Mouse (Mus musculus): ENCODE measurements at regions not wholly inside any gene's neighbourhood (a gene's known extent, or its start where the extent isn't known, plus 50 kb on each side); places are given as distances from the start of the nearest gene placed in this dataset.
"Not testable (repeated sequence)": the region's sequence is repeated elsewhere in the genome, so short reads cannot be mapped to it uniquely, and the experiment has no call there.

GRCm38 (mm10) chr16:86210547-86210946, 308.9 kb upstream of the Adamts5 start:
- no peak for TF ChIP-seq EP300 (IDR thresholded peaks at IDR 0.05; ENCODE audit: insufficient read depth, low read depth, low read length)
- TF ChIP-seq CTCF (IDR thresholded peaks at IDR 0.05) = no peak
- TF ChIP-seq POLR2A (IDR thresholded peaks at IDR 0.05; ENCODE audit: insufficient read depth, low read depth, low read length) = no peak
- Histone ChIP-seq H3K4me1 (ENCODE audit: control insufficient read depth, insufficient read depth, low read length) (no peaks in the 10 kb centered on the region), H3K9ac (ENCODE audit: low read depth, low read length) (no peak overlapping the region), H3K4me3 (no peak overlapping the region), H3K36me3 (ENCODE audit: control insufficient read depth, insufficient read depth, low read length) (no peaks in the 10 kb centered on the region), H3K27me3 (ENCODE audit: control insufficient read depth, insufficient read depth, low read length) (no peaks in the 10 kb centered on the region), H3K79me2 (replicated peaks; ENCODE audit: control insufficient read depth, insufficient read depth, low read length) (no peaks in the 10 kb centered on the region), H3K27ac (no peak overlapping the region)
- no peak for DNase-seq
- intact Hi-C loops (cut with DNase I) = no loop called here

DNA sequence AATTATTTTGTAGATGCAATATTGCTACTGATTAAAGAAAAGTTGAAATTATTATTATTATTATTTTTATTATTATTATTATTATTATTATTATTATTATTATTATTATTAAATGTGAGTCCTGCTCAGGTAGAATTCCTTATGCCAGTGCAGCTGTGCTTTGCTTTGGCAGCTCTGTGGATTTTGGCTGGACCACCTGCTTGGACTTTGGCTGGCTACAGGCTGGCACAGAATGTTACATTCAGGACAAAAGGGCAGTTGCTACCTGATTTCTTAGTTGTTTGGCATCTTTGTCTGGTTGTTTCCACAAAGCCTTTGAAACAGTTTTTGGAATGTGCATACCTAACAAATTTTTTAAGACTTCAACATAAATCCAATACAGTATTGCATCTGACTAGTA, 307.7 kb upstream of the Adamts5 start:
- TF ChIP-seq EP300 (IDR thresholded peaks at IDR 0.05; ENCODE audit: insufficient read depth, low read depth, low read length) (no peak), POLR2A (IDR thresholded peaks at IDR 0.05; ENCODE audit: insufficient read depth, low read depth, low read length) (no peak), CTCF (IDR thresholded peaks at IDR 0.05) (no peak)
- H3K36me3 ChIP-seq (ENCODE audit: control insufficient read depth, insufficient read depth, low read length) = no peaks in the 10 kb centered on the region
- no peaks in the 10 kb centered on the region for H3K4me1 ChIP-seq (ENCODE audit: control insufficient read depth, insufficient read depth, low read length)
- H3K79me2 ChIP-seq (replicated peaks; ENCODE audit: control insufficient read depth, insufficient read depth, low read length) = no peaks in the 10 kb centered on the region
- DNase-seq = no peak
- intact Hi-C loops (cut with DNase I) = no loop called here
- H3K27me3 ChIP-seq (ENCODE audit: control insufficient read depth, insufficient read depth, low read length) = no peaks in the 10 kb centered on the region
- H3K4me3 ChIP-seq = no peak overlapping the region
- no peak overlapping the region for H3K27ac ChIP-seq
- no peak overlapping the region for H3K9ac ChIP-seq (ENCODE audit: low read depth, low read length)

GRCm38 (mm10) chr16:86189874-86190273, 288.2 kb upstream of the Adamts5 start:
- no peaks in the 10 kb centered on the region for H3K4me1 ChIP-seq (ENCODE audit: control insufficient read depth, insufficient read depth, low read length)
- H3K4me3 ChIP-seq = no peak overlapping the region
- intact Hi-C loops (cut with DNase I) = no loop called here
- no peak for DNase-seq
- 84% methylated on average over 1 of the region's 1 CpGs for WGBS
- no peak overlapping the region for H3K27ac ChIP-seq
- no peak overlapping the region for H3K9ac ChIP-seq (ENCODE audit: low read depth, low read length)
- no peaks in the 10 kb centered on the region for H3K79me2 ChIP-seq (replicated peaks; ENCODE audit: control insufficient read depth, insufficient read depth, low read length)
- H3K36me3 ChIP-seq (ENCODE audit: control insufficient read depth, insufficient read depth, low read length) = no peaks in the 10 kb centered on the region
- no peaks in the 10 kb centered on the region for H3K27me3 ChIP-seq (ENCODE audit: control insufficient read depth, insufficient read depth, low read length)
- TF ChIP-seq CTCF (IDR thresholded peaks at IDR 0.05) (no peak), POLR2A (IDR thresholded peaks at IDR 0.05; ENCODE audit: insufficient read depth, low read depth, low read length) (no peak), EP300 (IDR thresholded peaks at IDR 0.05; ENCODE audit: insufficient read depth, low read depth, low read length) (no peak)

DNA sequence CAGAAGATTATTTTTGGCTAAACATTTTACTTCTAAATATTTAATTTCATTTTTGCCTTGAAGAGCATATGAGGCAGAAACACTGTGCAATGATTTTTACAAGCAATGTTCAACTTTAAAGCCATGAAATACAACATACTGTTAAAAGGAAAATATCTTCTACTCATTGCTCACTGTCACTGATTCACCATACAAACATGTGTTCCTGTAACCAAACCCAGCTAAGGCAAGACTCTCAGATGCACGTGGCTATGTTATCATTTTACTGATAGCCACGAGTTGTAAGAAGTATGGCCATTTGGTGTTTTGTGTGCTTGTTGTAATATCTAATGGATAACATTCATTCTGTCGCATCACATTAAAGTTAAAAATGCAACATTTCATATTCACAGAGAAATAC, 287.3 kb upstream of the Adamts5 start:
- H3K4me1 ChIP-seq (ENCODE audit: control insufficient read depth, insufficient read depth, low read length) = no peaks in the 10 kb centered on the region
- H3K27ac ChIP-seq = no peak overlapping the region
- no peak overlapping the region for H3K9ac ChIP-seq (ENCODE audit: low read depth, low read length)
- TF ChIP-seq POLR2A (IDR thresholded peaks at IDR 0.05; ENCODE audit: insufficient read depth, low read depth, low read length) (no peak), EP300 (IDR thresholded peaks at IDR 0.05; ENCODE audit: insufficient read depth, low read depth, low read length) (no peak), CTCF (IDR thresholded peaks at IDR 0.05) (no peak)
- DNase-seq = no peak
- no peaks in the 10 kb centered on the region for H3K27me3 ChIP-seq (ENCODE audit: control insufficient read depth, insufficient read depth, low read length)
- intact Hi-C loops (cut with DNase I) = no loop called here
- H3K79me2 ChIP-seq (replicated peaks; ENCODE audit: control insufficient read depth, insufficient read depth, low read length) = no peaks in the 10 kb centered on the region
- no peak overlapping the region for H3K4me3 ChIP-seq
- H3K36me3 ChIP-seq (ENCODE audit: control insufficient read depth, insufficient read depth, low read length) = no peaks in the 10 kb centered on the region
- WGBS = 64% methylated on average over 3 of the region's 3 CpGs

GRCm38 (mm10) chr16:86187609-86188008, 286.0 kb upstream of the Adamts5 start:
- H3K27me3 ChIP-seq (ENCODE audit: control insufficient read depth, insufficient read depth, low read length); H3K9ac ChIP-seq (ENCODE audit: low read depth, low read length); DNase-seq; H3K4me3 ChIP-seq; H3K4me1 ChIP-seq (ENCODE audit: control insufficient read depth, insufficient read depth, low read length); H3K27ac ChIP-seq; intact Hi-C loops (cut with DNase I); H3K79me2 ChIP-seq (replicated peaks; ENCODE audit: control insufficient read depth, insufficient read depth, low read length); H3K36me3 ChIP-seq (ENCODE audit: control insufficient read depth, insufficient read depth, low read length): not testable (repeated sequence)
- 73% methylated on average over 4 of the region's 4 CpGs for WGBS

GRCm38 (mm10) chr16:86159021-86159815, 257.6 kb upstream of the Adamts5 start:
- H3K9ac ChIP-seq (ENCODE audit: low read depth, low read length) = no peak overlapping the region
- no peaks in the 10 kb centered on the region for H3K27me3 ChIP-seq (ENCODE audit: control insufficient read depth, insufficient read depth, low read length)
- intact Hi-C loops (cut with DNase I) = no loop called here
- TF ChIP-seq POLR2A (IDR thresholded peaks at IDR 0.05; ENCODE audit: insufficient read depth, low read depth, low read length) (no peak), EP300 (IDR thresholded peaks at IDR 0.05; ENCODE audit: insufficient read depth, low read depth, low read length) (0 out of 2 replicates have a peak, but pooled peaks have one; percentile 32)
- 0 out of 2 replicates have a peak overlapping the region, but pooled peaks have one; percentile 10 for H3K27ac ChIP-seq
- peak; percentile 24 to 61 for DNase-seq
- 63% methylated on average over 4 of the region's 4 CpGs for WGBS
- no peaks in the 10 kb centered on the region for H3K79me2 ChIP-seq (replicated peaks; ENCODE audit: control insufficient read depth, insufficient read depth, low read length)
- no peak overlapping the region for H3K4me3 ChIP-seq
- no peaks in the 10 kb centered on the region for H3K4me1 ChIP-seq (ENCODE audit: control insufficient read depth, insufficient read depth, low read length)
- H3K36me3 ChIP-seq (ENCODE audit: control insufficient read depth, insufficient read depth, low read length) = no peaks in the 10 kb centered on the region

Data from heart, adult 2 months (tissue).